Comparison of ENCODE assay signal across 8 mouse cellular contexts in genomic region chr8:71205541-71205967, GRCm38 (mm10).
DNase-seq lines count a peak whose midpoint lies in the region; ATAC-seq and TF ChIP-seq lines count a peak whose summit lies in the region.
"Not testable (repeated sequence)": the region's sequence is repeated elsewhere in the genome, so short reads cannot be mapped to it uniquely, and the experiment has no call there.

No protein-coding gene starts in this region.

- H3K4me3 ChIP-seq in ES-Bruce4 (ENCODE audit: low read depth, low read length): peak overlapping the region; percentile 46; the same call in 1 of the 2 replicates
- H3K4me3 ChIP-seq in forebrain, postnatal 0 days (ENCODE audit: low read depth, low read length): not testable (repeated sequence)
- peak overlapping the region; percentile 38 for H3K4me3 ChIP-seq in liver, embryonic 16.5 days (ENCODE audit: low read depth, low read length)
- H3K4me3 ChIP-seq in stomach, postnatal 0 days (ENCODE audit: low read depth, low read length): peak overlapping the region; percentile 33

- not testable (repeated sequence) for H3K4me1 ChIP-seq in ES-Bruce4 (ENCODE audit: control insufficient read depth, insufficient read depth, low read length); forebrain, postnatal 0 days (ENCODE audit: insufficient read depth); liver, embryonic 16.5 days (ENCODE audit: control insufficient read depth, low read depth, low read length); stomach, postnatal 0 days (replicated peaks; ENCODE audit: control insufficient read depth, insufficient read depth)

- peak overlapping the region; percentile 48; the same call in 1 of the 2 replicates for H3K9ac ChIP-seq in ES-Bruce4 (ENCODE audit: low read depth, poor library complexity, severe bottlenecking)
- not testable (repeated sequence) for H3K9ac ChIP-seq in forebrain, postnatal 0 days; liver, embryonic 16.5 days (ENCODE audit: low read depth, low read length); stomach, postnatal 0 days (ENCODE audit: low read length)

- not testable (repeated sequence) for TF ChIP-seq POLR2A in ES-Bruce4 (IDR thresholded peaks at IDR 0.05; ENCODE audit: insufficient read depth, low read length)

- TF ChIP-seq CTCF in ES-Bruce4 (IDR thresholded peaks at IDR 0.05; ENCODE audit: low read depth, low read length); forebrain, postnatal 0 days (IDR thresholded peaks at IDR 0.05; ENCODE audit: low read depth): not testable (repeated sequence)
- peak; percentile 17; the same call in 1 of the 2 replicates for TF ChIP-seq CTCF in stomach, postnatal 0 days (IDR thresholded peaks at IDR 0.05; ENCODE audit: low read depth)

- not testable (repeated sequence) for H3K27ac ChIP-seq in ES-Bruce4 (ENCODE audit: insufficient read depth, low read length); forebrain, postnatal 0 days (ENCODE audit: low read depth, low read length); liver, embryonic 16.5 days (ENCODE audit: low read length); stomach, postnatal 0 days (replicated peaks)

- H3K27me3 ChIP-seq in ES-Bruce4 (ENCODE audit: control insufficient read depth, insufficient read depth, low read length, poor library complexity, severe bottlenecking); forebrain, postnatal 0 days (ENCODE audit: insufficient read depth, low read length); liver, embryonic 16.5 days (ENCODE audit: control insufficient read depth, insufficient read depth, low read depth, low read length); stomach, postnatal 0 days (ENCODE audit: control insufficient read depth, insufficient read depth, low read length): not testable (repeated sequence)

- not testable (repeated sequence) for H3K9me3 ChIP-seq in ES-Bruce4 (replicated peaks; ENCODE audit: control insufficient read depth, insufficient read depth, low read length, poor library complexity, severe bottlenecking); forebrain, postnatal 0 days (ENCODE audit: low read length); liver, embryonic 16.5 days (replicated peaks; ENCODE audit: control insufficient read depth, low read length); stomach, postnatal 0 days (ENCODE audit: control insufficient read depth, low read length)

- TF ChIP-seq EP300 in ES-Bruce4 (IDR thresholded peaks at IDR 0.05; ENCODE audit: insufficient read depth, low read depth, low read length); stomach, postnatal 0 days (optimal IDR thresholded peaks at IDR 0.05): not testable (repeated sequence)

- H3K4me2 ChIP-seq in forebrain, postnatal 0 days (ENCODE audit: low read depth): peak overlapping the region; percentile 35
- H3K4me2 ChIP-seq in liver, embryonic 16.5 days (ENCODE audit: low read depth, low read length): peak overlapping the region; percentile 41
- H3K4me2 ChIP-seq in stomach, postnatal 0 days (replicated peaks; ENCODE audit: low read depth): peak overlapping the region; percentile 43

- H3K36me3 ChIP-seq in ES-Bruce4 (ENCODE audit: control insufficient read depth, insufficient read depth, low read length, poor library complexity, severe bottlenecking); forebrain, postnatal 0 days (ENCODE audit: insufficient read depth); liver, embryonic 16.5 days (ENCODE audit: control insufficient read depth, insufficient read depth); stomach, postnatal 0 days (ENCODE audit: control insufficient read depth, insufficient read depth, low read length): not testable (repeated sequence)

- peak; percentile 55; the same call in 1 of the 2 replicates for ATAC-seq in forebrain, postnatal 0 days
- peak; percentile 94 to 95 for ATAC-seq in hematopoietic stem cell, adult 5-6 weeks (replicated peaks in 1 of 2; ENCODE audit: insufficient read depth in 1 of 2, low FRiP score in 2 of 2, low TSS enrichment in 1 of 2, low read depth in 1 of 2, poor library complexity in 2 of 2, severe bottlenecking in 2 of 2)
- ATAC-seq in liver, embryonic 16.5 days (ENCODE audit: low read depth): not testable (repeated sequence)
- peak; percentile 84 for ATAC-seq in monocyte, adult 5-6 weeks (replicated peaks; ENCODE audit: insufficient number of reproducible peaks, low FRiP score, low TSS enrichment, poor library complexity, severe bottlenecking)
- peak; percentile 79 for ATAC-seq in stomach, postnatal 0 days (ENCODE audit: low FRiP score, low TSS enrichment)

- 6% methylated on average over 6 of the region's 11 CpGs for WGBS in forebrain, postnatal 0 days
- WGBS in liver, embryonic 16.5 days (ENCODE audit: insufficient replicate concordance): 4% methylated on average over 5 of the region's 11 CpGs
- WGBS in stomach, postnatal 0 days: 3% methylated on average over 4 of the region's 11 CpGs

- peak; percentile 29 for DNase-seq in cerebellum, adult 8-10 months
- peak; percentile 1 for DNase-seq in forebrain, postnatal 0 days
- peak; percentile 6 for DNase-seq in kidney, postnatal 14 days
- DNase-seq in stomach, postnatal 0 days (ENCODE audit: low spot score): peak; percentile 30
